Mouse (Mus musculus) adrenal gland, postnatal 4 days (tissue): ENCODE results near the gene Pgm1. TPM values are rescaled to one million over a fixed set of nuclear protein-coding genes. Genes with fewer than 3 reads are reported as not detected.

ENCODE experiments used
- DNase-seq, 2 experiments: peaks; one replicate each; pipeline ENCODE4 v3.0.0; 2021 to 2022; ENCODE audit warnings: low spot score in 2 of 2, mixed read lengths in 2 of 2
- total RNA-seq, 2 experiments: library from RNA; stranded (reverse); gene quantifications; 2 replicates each; pipeline ENCODE4 v1.2.3; 2021

Gene Pgm1
- total RNA-seq, 2 experiments from 2014 or later = 86.5 to 99.5 TPM

DNA sequence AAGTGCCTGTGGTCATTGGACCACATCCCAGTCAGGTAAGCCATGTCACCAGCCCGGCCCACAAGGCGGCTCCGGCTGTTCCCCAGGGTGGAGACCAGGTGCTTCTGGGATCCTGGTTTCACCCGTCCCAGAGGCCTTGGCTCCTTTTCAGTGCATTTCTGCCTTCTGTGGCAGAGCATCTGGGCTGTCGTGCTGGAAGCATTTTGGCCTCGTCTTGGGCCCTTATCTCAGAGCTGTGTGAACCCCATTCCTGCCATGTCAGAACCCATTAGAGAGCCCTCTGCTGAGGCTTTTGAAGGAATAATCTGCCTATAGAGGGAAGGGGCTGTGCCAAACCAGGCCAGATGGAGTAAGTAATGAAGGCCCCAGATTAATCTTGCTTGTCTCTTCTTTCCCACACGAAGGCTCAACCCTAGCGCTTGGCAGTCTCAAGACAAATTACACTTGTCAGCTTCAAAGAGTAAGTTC lies 80.0 kb downstream of the Pgm1 start:
- no peak for DNase-seq

DNA sequence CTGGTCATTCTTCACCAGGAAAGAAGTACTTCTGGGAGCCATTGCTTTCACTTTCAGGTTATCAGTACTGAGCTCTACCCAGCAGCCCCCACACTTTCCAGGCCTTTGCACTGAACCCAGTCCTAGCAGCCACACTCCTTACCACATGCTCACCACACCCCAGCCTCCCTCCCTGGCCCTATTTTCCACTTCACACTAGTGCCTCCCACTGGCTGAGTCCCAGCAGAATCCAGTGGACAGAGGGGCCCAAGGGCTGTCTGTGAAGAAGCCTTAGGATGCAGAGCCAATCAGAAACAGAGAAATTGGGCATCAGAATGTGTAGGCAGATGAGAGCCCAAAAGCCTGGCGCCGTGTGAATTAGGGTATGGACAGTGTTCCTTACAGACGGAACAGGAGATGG lies 81.7 kb downstream of the Pgm1 start:
- no peak for DNase-seq

DNA sequence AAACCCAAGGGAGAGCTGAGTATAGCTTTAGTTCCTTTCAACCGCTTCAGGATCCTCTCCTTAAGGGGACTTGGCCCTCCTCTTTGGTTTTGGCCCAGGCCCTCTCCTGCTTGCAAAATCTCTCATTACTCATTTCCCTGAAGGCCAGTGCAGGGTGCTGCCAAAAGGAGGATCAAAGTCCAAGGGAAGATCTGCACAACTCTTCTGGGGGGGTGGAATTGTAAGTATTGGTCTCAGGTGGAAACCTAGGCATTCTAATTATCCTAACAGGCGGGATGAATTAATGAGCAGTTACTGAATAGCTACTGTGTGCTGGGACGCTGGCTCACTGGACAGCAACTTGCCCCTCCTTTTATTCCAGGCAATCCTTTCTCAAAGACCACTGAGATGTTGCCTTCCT lies 82.3 kb downstream of the Pgm1 start:
- no peak for DNase-seq

DNA sequence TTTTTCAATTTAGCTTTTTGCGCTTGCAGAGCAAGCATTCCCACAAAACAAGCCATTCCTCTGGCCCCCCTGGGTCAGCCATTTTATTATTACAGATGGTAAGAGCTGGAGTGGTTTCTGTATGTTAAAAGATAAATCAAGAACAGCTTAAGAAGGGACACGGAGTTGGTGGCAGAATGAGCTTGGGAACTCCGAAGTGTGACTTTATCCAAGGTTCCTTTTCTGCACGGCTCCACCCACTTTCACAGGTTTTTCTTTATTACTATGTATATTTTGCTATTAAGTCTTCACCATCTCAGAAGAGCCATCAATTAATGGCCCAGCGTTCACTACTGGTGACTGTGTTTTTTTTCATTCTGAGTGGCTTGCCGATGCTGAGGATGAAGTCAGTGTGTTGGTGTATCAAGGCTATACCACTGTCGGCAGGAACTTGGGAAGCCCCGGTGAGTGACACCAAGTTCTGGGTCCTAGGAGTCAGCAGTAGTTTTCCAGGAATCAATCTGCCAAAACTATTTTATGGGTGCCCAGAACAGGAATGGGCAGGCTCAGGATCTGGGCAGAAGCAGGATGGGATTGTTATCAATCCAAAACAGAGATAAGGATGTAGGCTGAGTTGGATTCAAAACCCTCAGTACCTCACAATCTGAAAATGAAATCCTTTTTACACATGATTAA lies 83.3 kb downstream of the Pgm1 start:
- no peak for DNase-seq

DNA sequence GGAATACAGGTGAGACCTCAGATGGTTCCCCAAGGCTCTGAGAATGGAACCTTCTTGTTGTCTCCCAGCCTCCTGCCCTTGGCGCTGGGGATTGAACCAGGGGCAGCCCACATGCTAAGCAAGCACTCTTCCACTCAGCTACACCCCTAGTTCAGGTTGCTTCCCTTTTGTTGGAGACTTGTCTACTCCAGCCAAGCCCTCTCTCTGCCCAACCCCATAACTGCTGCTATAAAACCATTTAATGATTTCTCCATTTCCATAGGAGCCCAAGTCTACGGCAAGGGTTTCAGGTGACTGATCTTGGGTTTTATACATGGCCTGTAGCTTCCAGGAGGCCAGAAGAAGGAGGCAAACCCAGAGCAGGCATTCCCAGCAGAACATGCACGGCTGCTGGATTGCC lies 98.6 kb downstream of the Pgm1 start:
- DNase-seq = no peak

DNA sequence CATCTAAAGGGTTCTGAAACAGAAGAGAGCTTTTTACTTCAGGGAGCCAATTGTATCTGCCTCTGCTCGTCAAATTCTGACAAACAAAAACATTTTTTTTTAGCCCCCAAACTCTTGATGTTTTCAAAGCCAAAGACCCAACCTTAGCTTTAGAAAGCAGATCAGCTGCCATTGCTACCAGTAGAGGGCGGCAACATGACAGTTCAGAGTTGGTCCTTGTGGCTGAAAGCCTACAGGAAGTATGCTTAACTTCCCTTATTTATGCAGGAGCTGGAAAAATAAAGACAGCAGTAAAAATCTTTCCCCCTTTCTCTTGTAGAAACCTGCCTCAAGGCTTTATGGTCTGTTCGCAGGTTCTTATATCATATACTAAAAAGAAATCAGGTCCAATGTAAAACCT lies 99.4 kb downstream of the Pgm1 start:
- DNase-seq = peak in 1 of 2 experiments; percentile 32

DNA sequence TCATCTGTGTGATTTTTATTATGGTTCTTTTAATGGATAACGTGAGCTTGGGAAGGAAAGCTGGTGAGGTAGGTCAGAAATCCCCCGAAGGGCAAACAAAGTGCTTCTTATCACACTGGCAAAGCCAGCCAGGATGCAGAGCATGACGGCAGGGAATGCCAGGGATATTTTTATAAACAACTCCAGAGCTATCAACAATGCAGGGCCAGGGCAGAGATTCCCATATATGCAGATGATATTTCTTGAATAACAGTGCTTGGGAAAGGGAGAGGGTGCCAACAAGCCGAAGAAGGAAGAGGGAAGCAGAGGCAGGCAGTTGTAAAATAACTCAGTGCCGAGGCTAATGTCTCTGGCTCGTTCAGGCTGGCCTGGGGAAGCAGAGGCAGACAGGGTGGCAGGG lies 102.1 kb downstream of the Pgm1 start:
- DNase-seq = no peak

DNA sequence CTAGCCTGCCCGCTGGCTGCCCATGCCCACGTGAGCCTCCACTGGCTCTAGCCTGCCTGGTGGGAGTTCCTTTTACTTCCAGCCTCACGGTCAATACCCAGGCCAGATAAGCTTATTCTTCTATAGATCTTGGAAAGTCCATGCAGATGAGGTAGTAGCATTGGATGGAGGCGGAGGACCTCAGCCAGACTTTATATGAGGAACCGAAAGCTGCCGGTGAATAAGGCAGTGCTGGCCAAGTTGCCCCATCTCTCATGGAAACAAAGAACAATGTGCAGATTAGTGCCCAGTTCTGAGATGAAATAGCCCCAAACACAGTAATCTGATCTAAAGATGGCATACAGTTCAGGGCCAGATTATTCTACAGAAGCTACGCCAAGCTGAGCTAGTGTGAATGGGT lies 103.4 kb downstream of the Pgm1 start:
- no peak for DNase-seq

DNA sequence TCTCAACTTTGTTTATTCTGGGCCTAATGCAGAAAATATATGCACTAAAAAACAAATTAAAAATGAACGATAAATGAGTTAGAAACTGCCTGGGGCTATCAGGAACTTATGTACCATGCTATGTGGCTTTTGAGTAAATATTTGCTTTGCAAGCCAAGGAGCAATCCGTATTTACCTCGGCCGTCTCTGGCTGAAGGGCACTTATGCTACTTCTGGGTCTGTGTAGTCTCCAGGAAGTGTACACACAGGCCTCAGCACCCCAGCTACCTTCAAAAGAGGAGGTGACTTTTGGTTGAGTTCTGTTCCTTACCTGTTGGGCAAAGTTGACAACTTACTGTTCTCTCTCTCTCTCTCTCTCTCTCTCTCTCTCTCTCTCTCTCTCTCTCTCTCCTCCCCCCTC lies 104.7 kb downstream of the Pgm1 start:
- DNase-seq = no peak

DNA sequence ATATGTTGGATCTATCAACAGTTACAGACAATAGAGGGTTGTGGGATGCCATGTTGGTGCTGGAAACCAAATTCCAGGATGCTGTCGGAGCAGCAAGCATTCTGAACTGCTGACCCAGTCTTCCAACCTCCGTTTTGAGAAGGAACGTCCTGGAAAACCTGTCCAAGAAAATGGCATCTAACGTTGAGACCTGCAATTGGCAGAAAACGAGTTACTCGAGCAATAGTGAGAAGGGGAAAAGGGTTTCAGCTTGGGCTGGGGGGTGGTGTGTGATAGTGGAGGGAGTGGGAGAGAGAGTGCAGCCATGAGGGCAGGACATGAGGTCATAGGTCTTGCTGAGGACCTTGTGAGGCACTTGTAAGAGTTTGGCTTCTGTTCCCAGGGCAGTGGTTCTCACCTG lies 105.8 kb downstream of the Pgm1 start:
- DNase-seq = no peak

DNA sequence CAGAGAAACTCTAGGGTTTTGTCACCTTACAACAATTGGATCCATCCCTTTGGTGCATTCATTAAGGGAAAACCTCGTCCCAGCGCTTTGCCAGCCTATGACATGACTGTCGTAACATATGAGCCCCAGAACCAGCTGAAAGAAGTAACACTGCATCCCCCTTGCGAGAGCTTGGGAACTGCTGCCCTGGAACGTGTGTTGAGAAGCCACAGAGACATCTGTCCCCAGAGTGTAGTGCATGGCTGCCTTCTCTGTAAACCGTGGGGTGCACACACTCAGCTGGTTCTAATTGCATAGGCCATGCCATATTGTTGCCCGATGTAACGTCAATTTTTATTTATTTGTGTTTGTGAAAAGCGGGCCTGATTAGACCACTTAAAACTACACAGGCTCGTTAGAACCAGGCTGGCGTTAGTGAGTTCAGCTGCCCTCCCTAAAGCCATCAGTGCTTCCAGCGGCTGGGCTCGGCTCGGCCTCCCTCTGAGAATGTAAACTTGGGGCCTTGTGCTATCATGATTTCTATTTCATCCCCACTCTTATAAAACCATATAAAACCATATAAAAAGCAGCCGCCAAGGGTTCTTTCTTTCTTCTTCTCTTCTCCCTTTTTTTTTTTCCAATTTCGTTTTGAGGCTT lies 106.8 kb downstream of the Pgm1 start:
- no peak for DNase-seq

Other genes starting within 250 kb of the Pgm1 start
- gene Alg6, start 213.8 kb upstream of the Pgm1 start, total RNA-seq = 10 to 100 TPM; 17.0 to 18.8 TPM
- gene Efcab7, start 100.2 kb upstream of the Pgm1 start, total RNA-seq = 10 to 100 TPM; 10.9 to 13.8 TPM
- 10 to 100 TPM; 11.1 to 11.6 TPM for gene Itgb3bp, start 399 bp downstream of the Pgm1 start, total RNA-seq
- gene Ror1, start 166.4 kb downstream of the Pgm1 start, total RNA-seq = 10 to 100 TPM; 12.0 to 13.6 TPM